Mouse (Mus musculus) brain, adult 2 months (tissue): ENCODE measurements around the gene Gp1ba.
A peak's percentile ranks its signal among the peaks of the same experiment; 100 is the strongest.

Experiments used
- DNase-seq: peaks from one replicate; pipeline ENCODE4 v3.0.0; 2011; ENCODE audit warnings: low read depth, low spot score

Gene Gp1ba

DNA sequence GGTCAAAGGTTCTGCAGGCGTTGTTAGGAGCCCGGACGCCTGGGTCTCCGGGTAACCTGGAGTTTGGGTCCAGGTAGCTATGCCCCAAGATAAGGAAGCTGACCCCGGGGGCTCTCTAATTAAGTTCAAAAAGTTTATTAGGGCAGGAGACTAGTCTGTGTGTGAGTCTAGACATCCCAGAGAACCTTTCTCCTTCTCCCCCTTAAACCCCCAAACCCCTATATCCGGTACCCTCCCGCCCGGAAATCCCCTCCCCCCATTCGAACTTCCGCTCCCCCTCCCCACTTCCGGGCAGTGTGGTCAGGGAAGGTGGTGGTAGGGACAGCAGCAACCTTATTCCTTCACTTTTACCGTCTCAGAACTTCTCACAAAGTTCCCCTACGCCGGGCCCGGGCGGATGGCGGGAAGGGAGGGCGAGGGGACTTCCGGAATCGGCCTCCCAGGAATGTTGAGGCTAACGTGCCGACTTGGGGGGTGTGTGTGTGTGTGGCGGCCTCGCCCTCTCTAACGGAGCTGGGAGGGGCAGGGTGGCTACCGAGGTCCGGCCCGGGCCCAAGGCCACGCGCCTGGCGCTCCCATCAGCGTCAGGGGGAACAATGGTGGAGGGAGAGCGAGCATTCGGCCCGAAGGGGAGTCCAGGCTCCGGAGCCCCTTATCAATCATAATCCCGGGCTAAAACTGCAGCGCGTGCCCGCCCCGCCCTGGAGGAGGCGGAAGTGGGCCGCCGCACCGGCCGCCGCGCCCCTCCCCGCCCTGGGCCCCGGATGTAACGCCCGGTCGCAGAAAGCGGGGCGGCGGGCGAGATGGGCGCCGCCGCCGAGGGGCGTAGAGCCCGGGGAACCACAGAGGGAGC is 14.6 kb downstream of the Gp1ba start:
- peak; percentile 60 for DNase-seq

DNA sequence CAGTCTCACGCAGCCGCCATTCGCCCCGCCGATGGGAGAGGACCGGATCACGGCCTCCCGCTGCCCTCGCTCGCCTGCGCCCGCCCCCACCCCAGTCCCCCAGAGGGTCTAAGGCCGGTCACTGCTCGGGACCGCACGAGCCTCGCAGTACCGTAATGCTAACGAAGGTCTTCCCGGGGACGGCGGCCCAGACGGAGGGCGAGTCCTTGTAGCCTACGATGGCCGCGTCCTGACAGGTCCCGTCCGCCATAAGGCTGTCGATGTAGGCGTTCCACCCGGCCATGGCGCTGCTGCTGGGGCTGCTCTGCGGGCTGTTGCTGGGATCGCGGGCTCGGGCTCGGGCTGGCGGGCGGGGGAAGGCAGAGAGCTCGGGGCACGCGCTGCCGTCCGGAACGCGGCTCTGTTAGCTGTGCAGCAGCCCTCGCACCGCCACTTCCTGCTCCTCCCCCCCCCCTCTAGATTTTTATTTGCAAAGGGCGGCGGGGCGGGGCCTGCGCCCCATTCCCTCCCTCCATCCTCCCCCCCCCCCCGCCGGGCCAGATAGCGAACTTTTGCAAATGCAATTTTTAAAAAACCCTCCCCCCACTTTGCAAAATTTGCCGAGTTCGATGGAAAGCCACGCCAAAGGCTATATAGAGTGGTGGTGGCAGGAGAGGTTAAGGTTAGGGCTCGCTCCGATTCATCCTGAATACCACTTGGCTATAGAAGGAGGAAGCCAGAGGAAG is 15.4 kb downstream of the Gp1ba start, which contains the start of gene Pfn1:
Pfn1 (minus strand) TSS at position 447 of the 725 bp plus-strand sequence.
- peak; percentile 93 for DNase-seq

DNA sequence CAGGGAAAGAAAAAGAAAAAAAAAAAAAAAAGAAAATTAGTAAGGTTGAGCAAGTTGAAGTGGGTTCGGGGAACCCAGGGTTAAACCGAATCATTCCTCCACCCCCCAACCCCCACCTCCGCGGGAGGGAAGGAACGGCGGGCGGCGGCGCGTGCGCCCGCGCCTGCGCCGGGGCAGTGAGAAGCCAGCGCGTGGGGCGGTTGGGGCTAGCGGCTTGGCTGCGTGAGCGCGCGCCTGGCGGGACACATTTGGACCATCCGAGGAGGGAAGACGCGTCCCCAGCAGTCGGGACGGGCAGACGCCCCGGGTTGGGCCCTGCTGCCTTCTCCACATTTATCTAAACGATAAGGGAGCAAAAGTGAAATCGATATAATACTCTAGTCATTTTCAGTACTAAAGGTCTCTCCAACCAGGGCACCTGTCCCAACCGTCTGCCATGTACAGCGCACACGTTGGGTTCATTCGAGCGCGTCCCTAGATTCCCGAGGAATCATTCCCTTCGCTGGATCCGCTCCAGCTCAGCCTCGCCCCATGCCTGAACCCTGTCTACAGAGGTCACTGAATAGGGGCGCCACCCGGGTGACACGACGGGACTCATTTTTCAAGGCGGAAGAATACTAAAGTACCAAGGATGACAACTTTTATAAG is 16.1 kb downstream of the Gp1ba start:
- peak; percentile 91 for DNase-seq

DNA sequence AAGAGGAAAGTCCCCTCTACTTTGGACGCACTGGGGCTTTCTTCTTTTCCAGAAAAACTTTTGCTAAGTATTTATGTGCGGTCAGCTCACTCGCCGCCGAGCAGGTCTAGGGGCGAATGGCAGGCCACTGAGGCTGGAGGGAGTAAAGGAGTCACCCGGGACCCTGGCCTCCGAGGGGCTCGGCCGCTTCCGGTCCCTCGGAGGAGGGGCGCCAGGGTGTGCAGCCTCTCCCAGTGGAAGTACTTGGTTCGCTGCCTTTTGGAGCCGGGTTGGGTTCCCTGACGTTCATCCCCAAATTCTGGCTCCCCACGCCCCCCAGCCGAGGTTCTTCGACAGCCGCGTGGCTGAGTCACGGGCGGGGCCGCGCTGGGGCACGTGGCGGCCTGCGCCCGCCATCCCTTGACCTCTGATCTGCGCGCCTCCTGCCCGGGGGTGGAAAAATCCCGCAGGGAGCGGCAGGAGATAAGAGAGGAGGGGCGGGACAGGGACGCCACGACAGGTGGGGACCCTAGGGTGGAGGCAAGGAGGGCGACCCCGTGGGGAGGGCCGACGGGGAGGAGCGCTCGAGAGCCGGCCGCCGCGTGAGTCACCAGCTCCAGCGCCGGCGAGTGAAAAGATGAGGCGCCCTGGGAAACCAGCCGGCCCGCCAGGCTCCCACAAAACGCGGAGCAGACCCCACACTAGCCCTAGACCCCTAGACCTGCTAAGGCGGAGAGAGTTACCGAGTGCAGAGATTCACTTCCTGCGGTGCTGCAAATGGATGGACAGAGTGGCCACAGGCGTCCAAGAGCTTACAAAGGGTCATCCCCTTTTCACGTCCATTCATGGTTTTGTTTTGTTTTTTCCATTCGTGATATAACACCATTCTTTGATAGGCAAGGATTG is 16.9 kb downstream of the Gp1ba start:
- no peak for DNase-seq

DNA sequence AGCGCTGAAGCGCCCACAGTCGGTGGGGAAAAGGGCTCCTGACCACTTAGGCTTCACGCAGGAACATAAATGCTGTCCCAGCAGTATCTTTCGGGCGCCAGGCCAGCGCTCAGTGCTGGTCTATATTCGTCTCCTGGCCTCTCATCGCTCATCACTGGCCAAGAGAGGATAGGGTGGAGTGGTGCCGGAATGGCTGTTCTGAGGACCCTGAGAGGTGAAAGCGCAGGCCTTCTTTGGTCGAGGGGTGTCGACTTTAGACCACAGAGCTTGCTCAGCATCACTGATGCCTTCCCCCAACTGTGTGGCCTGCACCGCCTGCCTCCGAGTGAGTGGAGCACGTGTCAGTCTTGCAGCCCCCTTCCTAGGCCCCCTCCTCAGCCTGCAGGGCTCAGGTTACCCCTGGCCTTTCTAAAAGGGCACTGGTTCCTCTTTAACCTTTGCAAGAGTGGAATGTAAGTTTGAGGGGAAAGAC is 17.6 kb downstream of the Gp1ba start:
- no peak for DNase-seq

DNA sequence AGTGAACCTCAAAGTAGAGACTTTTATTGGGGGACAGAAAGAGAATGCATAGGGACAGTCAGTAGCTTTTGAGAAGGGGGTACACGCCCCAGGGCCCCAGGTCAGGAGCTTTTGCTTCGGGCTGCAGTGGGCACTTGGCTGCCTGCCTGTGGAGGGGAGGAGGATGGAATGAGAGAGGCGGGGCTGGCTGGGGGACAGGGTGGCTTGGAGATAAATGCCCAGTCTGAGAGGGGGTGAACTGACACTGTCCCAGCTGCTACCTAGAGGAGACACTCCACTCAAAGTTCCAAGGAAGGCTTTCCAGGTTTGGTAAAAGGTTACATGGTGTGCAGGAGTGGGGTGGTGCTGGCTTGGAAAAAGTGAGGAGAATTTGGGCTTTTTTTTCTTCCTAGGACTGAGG is 18.0 kb downstream of the Gp1ba start, which contains the start of gene Eno3:
Eno3 (plus strand) TSS at position 239 of the 400 bp plus-strand sequence.
- DNase-seq, result no peak

DNA sequence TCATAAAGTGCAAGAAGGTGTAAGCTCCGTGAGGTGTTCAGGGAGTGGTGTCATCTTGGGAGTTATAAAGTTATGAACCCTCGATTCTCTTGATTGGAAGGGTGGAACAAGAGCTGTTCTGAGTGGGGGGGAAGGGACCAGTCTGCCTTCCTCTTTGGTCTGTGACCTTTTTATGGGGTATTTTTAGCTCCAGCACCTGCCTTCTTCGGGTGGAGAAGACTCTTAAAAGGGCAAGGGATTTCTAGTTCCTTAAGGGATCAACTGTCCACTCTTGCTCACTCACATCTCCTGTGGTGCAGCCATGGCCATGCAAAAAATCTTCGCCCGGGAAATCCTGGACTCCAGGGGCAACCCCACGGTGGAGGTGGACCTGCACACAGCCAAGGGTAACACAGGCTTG is 18.7 kb downstream of the Gp1ba start:
- DNase-seq, result no peak

DNA sequence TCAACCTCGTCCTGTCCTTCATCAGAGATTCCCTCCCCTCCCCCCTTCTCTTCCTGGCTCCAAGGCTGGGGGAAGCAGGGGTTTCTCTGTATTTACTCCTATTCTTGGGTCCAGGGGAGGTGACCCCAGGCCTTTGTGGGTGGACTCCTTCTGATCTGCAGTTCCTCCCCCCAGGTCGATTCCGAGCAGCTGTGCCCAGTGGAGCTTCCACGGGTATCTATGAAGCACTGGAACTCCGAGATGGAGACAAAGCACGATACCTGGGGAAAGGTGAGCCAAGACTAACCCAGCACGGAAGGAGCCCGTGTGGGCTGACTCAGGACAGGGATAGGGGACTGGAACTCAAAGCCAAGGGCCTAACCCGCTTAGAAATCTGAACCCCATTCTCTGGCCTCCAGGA is 19.1 kb downstream of the Gp1ba start:
- no peak for DNase-seq

DNA sequence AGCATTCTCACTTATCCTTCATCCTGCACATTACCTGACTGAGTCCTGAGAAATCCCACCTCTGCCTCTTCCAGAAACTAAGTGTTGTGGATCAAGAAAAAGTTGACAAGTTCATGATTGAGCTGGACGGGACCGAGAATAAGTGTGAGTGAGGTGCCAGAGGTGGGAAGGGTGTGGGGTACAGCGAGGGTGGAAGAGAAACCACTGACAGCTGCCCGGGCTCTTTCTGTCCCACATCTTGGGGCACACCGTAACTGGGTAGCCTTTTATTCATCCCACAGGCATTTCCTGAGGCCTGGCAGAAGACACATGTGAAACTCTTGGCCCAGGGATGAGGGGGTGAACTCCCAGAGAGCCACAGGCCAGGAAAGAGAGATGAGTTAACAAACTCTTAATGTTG is 19.6 kb downstream of the Gp1ba start:
- DNase-seq, result no peak

DNA sequence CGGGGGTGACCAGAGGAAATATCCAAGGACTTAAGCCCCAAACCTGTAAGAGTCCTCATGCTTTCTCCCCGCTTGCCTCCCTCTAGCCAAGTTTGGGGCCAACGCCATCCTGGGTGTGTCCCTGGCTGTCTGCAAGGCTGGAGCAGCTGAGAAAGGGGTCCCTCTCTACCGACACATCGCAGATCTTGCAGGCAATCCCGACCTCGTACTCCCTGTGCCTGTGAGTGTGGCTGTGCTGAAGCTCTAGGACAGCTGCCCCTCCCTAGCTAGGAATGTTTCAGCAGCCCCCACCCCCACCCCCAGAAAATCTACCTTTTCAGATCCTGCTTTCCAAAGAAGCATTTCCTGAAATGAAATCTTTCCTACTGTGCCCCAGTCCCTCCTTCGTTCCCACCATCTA is 20.0 kb downstream of the Gp1ba start:
- DNase-seq, result no peak

DNA sequence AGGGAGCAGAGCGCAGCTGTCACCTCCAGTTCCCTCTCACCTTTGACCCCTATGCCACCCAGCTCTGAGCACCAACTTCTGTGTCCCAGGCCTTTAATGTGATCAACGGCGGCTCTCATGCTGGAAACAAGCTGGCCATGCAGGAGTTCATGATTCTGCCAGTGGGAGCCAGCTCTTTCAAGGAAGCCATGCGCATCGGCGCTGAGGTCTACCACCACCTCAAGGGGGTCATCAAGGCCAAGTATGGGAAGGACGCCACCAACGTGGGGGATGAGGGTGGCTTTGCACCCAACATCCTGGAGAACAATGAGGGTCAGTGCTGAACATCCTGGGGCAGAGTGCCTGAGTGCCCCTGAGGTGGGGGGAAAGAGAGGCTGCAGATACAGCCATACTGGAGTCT is 21.6 kb downstream of the Gp1ba start:
- no peak for DNase-seq

DNA sequence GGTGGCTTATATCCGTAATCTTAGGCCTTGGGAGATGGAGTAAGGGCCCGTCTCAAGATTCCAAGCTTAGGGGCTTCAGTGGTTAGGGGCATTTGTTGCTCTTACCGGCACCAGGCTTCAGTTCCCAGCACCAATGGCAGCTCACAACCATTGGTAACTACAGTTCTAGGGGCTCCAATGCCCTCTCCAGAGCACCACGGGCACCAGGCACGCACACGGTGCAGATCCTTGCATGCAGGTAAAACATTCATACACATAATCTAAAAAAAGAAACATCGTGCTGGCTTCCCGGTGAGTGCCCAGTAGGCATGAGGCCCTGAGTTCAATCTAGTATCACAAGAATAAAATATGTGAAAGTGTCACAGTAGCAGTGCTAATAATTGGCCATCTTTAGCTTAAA is 24.2 kb downstream of the Gp1ba start:
- DNase-seq, result no peak

DNA sequence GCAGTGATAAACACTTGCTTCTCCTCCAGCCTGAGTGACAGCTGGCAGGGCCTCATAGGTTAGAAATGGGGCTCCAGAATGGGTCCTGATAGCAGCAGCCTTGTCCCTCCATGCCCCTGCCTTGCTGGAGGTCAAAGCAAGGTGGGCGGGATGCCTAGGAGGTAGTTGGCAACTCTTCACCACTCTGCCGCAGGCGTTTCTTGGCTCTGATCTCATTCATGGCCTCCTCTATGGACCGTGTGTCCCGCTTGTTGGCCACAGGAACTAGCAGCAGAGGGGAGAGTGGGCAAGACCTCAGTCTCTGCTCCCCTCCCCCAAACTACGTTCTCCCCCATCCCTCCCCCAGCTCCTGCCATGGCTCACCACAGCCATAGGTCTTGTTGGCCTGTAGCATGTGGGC is 25.0 kb downstream of the Gp1ba start:
- DNase-seq, result no peak

DNA sequence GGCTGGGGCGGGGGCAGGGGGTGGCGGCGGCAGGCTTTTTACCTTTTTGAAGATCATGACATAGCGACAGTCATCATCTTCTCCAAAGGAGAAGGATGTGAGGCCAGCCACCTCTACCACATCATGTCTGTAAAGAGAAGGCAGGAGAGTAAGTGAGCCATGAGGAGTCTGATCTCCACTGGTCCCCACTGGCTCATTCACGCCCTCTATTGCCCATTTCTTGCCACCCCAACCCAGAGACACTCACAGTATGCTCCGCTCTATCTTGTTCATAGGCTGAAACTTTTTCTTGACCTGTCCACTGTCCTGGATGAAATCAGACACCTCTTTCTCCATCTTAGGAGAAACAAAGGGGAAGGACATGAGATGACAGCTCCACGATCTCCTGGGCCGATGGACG is 25.8 kb downstream of the Gp1ba start:
- DNase-seq, result no peak

DNA sequence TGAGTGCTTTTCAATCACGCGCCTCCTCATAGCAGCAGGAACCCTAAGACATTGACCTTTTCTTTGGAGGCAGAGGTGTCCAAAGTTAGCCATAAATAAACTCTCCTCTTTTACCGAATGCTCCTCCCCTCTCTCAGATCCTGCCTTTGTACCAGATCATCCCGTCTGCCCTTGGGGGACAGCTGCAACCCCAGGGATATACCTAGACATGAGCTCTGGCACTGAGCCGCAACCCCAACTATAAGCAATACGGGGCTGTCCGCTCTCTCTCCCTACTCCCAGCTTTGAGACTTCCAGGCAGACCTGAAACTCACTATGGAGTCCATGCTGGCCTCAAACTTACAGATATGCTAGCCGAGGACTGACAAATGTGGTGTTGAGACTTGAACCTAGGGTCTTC is 27.8 kb downstream of the Gp1ba start:
- DNase-seq, result no peak

DNA sequence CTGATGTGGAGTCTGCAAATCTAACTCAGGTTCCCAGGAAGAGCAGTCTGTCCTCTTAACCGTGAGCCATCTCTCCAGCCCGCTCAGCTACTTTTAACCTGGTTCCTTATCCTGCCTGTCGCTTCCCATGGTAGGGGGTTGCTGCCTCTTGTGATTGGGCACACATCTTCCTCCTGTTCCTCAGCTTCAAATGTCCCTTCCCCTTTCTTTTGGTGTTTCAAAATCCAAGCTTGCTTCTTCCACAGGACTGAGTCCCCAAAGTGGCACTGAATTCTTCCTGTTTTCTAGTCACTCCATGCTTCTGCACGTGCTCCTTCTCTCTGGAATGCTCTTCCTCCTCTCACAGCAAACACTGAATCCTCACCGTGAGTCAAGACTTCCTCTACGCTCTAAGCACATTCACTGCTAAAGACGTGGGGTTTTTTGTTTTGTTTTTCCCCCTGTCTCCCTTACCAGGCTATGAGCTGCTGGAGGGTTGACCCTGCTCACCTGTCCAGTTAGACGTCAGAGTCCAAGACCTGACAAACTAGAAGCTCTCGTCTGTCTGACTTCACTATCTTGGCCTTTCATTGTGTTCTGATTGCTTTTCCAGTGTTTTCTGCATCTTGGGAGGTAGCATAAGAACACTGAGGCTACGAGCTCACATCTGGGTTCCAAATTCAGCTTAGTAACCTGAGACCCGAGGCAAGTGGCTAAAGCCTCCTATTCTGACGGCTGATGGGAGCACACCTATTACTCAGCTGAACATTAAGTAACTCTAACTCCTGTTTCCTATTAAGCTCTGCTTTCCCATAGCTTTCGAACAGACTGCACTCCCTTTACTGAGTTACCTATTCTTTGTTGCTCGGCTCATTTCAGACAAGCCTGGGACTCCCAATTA is 28.6 kb downstream of the Gp1ba start:
- no peak for DNase-seq

DNA sequence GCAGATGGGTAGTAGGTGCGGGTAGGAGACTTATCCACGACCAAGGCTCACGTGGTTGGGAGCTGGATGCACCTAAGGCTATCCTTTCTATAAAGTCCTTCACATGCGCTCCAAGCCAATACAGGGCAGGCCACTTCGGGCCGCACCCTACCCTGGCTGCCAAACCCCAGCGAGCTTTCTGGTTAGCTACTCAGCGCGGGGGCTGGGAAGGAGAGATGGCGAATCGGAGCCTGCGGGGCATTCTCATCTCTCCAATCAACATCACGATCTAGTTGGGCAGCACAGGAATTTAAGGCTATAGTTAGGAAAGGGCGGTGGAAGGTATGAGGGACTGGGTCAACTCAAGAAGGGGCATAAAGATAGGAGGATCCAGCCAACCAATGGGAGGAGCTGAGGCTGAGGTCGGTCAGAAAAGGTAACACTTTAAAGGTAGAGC is 29.4 kb downstream of the Gp1ba start:
- DNase-seq, result no peak

DNA sequence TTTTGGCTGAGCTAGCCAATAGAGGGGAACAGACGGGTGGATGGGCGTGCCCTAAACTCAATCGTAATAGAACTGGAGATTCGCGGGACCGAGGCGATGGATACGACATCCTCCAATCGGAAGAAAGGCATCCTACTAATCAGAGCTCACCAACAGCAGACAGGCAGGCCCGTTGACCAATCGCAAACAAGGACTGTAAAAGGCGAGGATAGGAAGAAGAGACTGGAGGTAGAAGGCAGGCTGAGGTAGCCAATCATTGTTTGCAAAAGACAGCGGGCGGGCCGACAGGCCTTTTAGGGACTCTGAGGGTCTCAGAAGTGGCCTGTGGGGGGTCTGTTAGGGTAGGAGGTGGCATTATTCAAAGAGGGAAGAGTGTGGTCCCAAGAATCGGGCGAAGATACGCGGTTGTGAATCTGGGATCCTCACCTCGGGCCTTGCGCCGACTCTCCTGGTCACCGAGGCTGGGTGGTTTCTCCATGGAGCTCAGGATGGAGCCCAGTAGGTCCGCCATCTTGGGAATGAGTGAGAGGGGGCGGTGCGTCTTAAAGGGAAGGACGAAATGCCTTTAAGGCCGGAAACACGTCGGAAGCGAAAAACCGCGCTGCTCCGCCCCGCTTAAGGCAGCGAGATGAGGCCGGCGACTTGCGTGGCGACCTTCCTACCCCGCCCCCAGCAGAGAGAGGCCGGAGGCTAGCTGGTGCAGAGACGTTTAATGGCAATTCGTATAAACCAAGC is 30.0 kb downstream of the Gp1ba start, which contains the start of gene Spag7:
Spag7 (minus strand) TSS at position 646 of the 735 bp plus-strand sequence.
- DNase-seq, result peak; percentile 100

DNA sequence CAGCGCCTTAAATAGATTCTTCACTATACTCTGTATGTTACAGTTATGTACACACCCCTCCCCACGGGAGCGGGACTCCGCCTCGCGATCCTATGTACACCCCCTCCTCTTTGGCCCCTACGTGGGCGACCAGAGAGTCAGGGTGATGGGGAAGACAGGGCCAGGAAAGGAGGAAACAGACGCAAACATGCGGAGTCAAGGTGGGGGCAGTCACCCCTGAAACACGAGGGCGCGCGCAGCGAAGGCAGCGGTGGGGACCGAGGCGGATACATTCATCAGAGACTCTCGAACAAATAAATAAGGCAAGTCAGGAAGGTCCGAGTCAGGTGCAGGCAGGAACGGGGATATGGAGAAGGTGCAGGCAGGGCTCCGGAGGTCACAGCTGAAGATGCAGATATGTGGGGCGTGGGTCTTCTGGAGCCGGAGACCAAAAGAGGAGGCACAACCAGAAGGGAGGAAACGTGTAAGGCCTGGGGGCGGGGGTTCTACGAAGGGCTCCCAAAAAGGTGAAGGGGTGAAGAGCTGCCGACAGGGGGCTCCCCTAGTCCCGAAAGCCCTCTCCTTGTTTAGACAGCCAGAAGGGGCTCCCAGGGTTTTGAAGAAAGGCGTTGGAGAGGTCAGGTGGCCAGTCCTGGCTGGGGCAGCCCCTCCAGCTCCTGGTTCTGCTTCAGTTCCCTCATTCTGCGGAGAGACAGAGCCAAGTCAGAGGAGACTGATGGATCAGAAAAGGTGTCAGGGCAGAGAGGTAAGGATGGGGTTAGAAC is 30.8 kb downstream of the Gp1ba start:
- peak; percentile 84 for DNase-seq
